Mouse (Mus musculus) C2C12 (cell line): ENCODE measurements around the gene Zbtb16. TPM values are rescaled to one million over a fixed set of nuclear protein-coding genes. Genes with fewer than 3 reads are reported as not detected.

Source experiments
- H3K27me3 ChIP-seq: one replicate; pipeline ENCODE4 v1.6.1; 2011; ENCODE audit not compliant: control insufficient read depth, insufficient read depth, insufficient read length
- H3K36me3 ChIP-seq: one replicate; pipeline ENCODE4 v1.6.1; 2011; ENCODE audit not compliant: control insufficient read depth, insufficient read depth
- H3K4me3 ChIP-seq: one replicate; pipeline ENCODE4 v1.5.1; 2011; ENCODE audit warnings: mild to moderate bottlenecking, control low read depth; ENCODE audit not compliant: poor library complexity, insufficient read depth, severe bottlenecking
- H3K79me2 ChIP-seq: one replicate; pipeline ENCODE4 v1.6.1; 2011; ENCODE audit not compliant: control insufficient read depth, insufficient read depth
- H3K79me3 ChIP-seq: one replicate; pipeline ENCODE4 v1.6.1; 2011; ENCODE audit warnings: low read depth, control low read depth
- H3ac ChIP-seq: one replicate; pipeline ENCODE3; 2011; ENCODE audit warnings: low read depth; ENCODE audit not compliant: control insufficient read depth, insufficient read length
- CEBPB ChIP-seq: IDR thresholded peaks from one replicate; pipeline ENCODE4 v1.6.1; 2011; ENCODE audit warnings: low read depth, mild to moderate bottlenecking, control low read depth, moderate library complexity
- CTCF ChIP-seq: IDR thresholded peaks from one replicate; pipeline ENCODE4 v1.5.1; 2011; ENCODE audit not compliant: control insufficient read depth, insufficient read depth, insufficient read length
- FOSL1 ChIP-seq: IDR thresholded peaks from one replicate; pipeline ENCODE4 v1.8.0; 2011; ENCODE audit warnings: mild to moderate bottlenecking, low read length; ENCODE audit not compliant: poor library complexity, insufficient read depth, severe bottlenecking
- MAX ChIP-seq: IDR thresholded peaks from one replicate; pipeline ENCODE4 v1.6.1; 2011; ENCODE audit warnings: mild to moderate bottlenecking, control low read depth
- MYOD1 ChIP-seq: IDR thresholded peaks from one replicate; pipeline ENCODE4 v1.6.1; 2011; ENCODE audit warnings: low read depth; ENCODE audit not compliant: control insufficient read depth, insufficient read length
- MYOG ChIP-seq: IDR thresholded peaks from one replicate; pipeline ENCODE4 v1.6.1; 2011; ENCODE audit not compliant: control insufficient read depth, insufficient read length; ENCODE audit errors: extremely low read depth
- USF1 ChIP-seq: IDR thresholded peaks from one replicate; pipeline ENCODE4 v1.6.1; 2011; ENCODE audit warnings: low read depth, mild to moderate bottlenecking, control low read depth, moderate library complexity
- polyA plus RNA-seq: library from polyadenylated mRNA; unstranded; fragments of >200 nt; fragmentation: generic; extraction: Trizol; gene quantifications from one replicate; pipeline ENCODE4 v1.2.1, GENCODE M21; 2012; ENCODE audit warnings: missing spikeins

The Zbtb16 gene
- polyA plus RNA-seq, 1 experiment = not detected

DNA sequence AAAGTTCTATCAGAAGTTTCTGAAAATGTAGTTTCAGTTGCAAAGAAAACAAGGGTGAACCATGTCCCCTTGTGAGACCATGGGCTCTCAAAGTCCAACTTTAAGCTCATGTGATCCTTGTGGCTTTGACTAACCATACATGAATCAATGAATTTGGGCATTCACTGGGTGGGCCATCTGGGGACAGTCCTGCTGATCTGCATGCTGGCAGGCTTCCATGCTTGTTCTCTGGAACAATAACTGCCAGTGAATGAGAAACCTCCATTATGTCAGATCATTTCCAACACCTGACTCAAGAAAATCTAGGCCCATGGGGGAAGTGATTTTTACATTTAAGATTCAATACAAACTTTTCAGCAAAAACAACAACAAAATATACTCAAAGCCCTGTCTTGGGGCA is 70.1 kb downstream of the Zbtb16 start:
- no peak for TF ChIP-seq CTCF
- no peak for TF ChIP-seq MYOD1
- no peak for TF ChIP-seq CEBPB
- TF ChIP-seq FOSL1 = no peak
- TF ChIP-seq USF1 = no peak
- TF ChIP-seq MAX = no peak
- TF ChIP-seq MYOG = no peak
- H3K79me3 ChIP-seq = no peaks in the 10 kb centered on the region
- H3K79me2 ChIP-seq = no peaks in the 10 kb centered on the region
- H3K4me3 ChIP-seq = no peak overlapping the region
- H3ac ChIP-seq = no peak overlapping the region
- H3K27me3 ChIP-seq = no peaks in the 10 kb centered on the region
- no peaks in the 10 kb centered on the region for H3K36me3 ChIP-seq

DNA sequence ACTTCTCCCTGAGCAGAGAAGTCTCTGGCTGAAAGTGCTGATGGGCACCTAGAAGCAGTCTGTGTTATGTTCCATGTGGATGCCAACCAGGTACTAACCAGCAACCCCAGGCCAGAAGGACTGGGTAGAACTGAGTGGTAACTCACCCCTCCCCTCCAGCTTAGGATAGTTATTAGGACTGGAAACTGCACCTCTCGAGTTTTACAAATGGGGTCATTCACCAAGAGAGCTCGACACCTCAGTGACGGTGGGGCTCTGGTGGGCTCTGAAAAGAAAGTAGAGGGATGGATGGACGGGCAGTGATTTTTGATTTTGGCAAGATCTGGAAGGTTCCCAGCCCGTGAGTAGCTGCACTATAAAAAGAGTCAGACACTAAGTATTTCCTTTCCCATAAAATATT is 71.7 kb downstream of the Zbtb16 start:
- no peaks in the 10 kb centered on the region for H3K79me2 ChIP-seq
- no peak overlapping the region for H3ac ChIP-seq
- H3K27me3 ChIP-seq = no peaks in the 10 kb centered on the region
- no peaks in the 10 kb centered on the region for H3K79me3 ChIP-seq
- TF ChIP-seq CTCF = no peak
- TF ChIP-seq MAX = no peak
- no peak for TF ChIP-seq MYOD1
- TF ChIP-seq CEBPB = no peak
- TF ChIP-seq FOSL1 = no peak
- TF ChIP-seq USF1 = no peak
- no peak for TF ChIP-seq MYOG
- no peaks in the 10 kb centered on the region for H3K36me3 ChIP-seq
- no peak overlapping the region for H3K4me3 ChIP-seq

DNA sequence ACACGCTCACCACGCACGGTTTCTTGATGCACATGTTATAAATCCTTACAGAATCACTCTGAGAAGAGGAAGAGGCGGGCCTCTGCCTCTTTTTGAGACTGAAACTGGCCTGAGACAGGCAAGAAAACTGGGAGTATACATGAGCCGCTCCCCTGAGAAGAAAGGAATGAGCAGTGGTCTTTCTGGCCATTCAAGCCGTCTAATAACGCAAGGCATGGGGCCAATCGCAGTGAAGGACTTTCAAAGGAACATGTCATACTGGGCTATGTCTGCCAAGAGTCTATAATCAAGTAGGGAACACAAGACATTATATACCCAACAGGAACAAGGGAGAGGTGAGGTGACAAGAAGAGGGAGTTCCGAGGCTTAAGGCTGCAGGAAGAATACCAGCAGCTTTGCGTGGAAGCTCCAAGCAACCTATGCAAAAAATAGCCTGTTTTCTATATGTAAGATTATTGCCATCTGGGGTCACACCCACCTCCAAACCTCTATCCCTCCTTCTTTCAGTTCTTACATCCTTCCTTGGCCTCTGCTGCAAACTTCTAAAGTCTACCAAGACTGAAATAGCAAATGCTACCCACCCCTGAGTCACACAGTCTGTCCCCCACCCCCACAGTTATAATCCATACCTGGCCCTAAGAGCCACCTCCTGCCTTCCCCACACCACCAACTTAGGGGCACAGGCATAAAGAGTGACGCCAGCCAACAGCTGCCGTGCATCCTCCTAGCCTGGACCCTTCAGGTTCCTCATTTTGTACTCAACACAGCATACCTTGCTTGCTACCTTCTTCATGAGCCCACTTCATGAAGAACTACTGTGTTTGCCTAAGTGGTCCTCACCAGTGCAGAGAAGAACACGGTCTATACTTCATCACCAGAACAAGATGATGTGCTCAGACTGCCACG is 74.0 kb downstream of the Zbtb16 start:
- H3K36me3 ChIP-seq = no peaks in the 10 kb centered on the region
- TF ChIP-seq CTCF (no peak), FOSL1 (no peak)
- H3K27me3 ChIP-seq = no peaks in the 10 kb centered on the region

DNA sequence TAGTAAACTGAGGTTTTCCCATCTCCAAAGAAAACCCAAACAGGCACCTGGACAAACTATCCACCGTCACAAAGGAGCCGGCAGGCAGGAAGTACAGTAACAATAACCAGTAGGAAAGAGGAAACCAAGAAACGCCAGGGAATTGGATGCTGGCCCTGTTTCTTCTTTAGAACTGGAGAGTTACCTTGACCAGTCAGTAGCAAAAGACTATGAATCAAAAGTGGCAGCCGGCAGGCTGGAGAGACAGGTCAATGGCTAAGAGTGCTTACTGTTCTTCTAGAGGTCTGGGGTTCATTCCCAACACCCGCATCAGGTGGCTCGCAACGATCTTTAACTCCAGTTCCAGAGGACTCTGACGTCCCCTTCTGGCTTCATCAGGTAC is 74.9 kb downstream of the Zbtb16 start:
- Histone ChIP-seq H3K79me3 (no peaks in the 10 kb centered on the region), H3ac (no peak overlapping the region), H3K79me2 (no peaks in the 10 kb centered on the region), H3K27me3 (no peaks in the 10 kb centered on the region), H3K36me3 (no peaks in the 10 kb centered on the region), H3K4me3 (no peak overlapping the region)
- no peak for TF ChIP-seq FOSL1
- TF ChIP-seq USF1 = no peak
- TF ChIP-seq MYOG = no peak
- no peak for TF ChIP-seq MAX
- TF ChIP-seq CTCF = no peak

More for the DNA sequence above, 74.0 kb downstream of the Zbtb16 start:
- Histone ChIP-seq H3K79me3 (no peaks in the 10 kb centered on the region), H3ac (no peak overlapping the region), H3K79me2 (no peaks in the 10 kb centered on the region), H3K4me3 (no peak overlapping the region)

DNA sequence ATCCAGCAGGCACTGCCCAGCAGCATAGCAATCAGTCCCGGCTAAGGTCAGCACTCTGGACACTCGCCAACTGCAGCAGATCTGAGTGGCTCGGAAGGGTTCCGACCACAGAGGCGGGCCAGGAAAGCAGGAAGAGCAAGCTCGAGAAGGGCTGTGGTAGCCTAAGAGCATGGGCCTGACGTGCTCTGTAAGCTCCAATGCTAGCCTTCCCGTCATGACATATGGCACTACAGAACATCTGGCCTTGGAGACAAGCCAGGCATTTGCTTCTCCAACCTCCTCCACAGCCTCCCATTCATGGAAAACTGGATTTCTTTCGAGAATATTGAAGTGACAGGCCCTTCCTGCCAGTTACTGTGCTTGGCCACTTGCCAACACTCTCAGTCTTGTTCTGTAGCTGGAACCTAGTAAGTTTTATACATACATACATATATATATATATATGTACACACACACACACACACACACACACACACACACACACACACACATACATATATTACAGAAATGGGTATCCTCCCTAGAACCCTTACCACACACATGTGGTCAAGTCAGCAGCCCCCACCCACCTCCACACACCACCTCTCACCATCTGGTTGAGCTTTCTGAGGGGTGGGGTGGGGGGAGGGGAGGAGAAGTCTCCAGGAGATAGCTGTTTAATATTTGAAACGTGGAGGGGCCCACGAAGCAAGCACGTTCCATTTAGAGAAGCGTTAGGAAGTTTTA is 75.4 kb downstream of the Zbtb16 start:
- H3K36me3 ChIP-seq = no peaks in the 10 kb centered on the region
- no peaks in the 10 kb centered on the region for H3K79me3 ChIP-seq
- H3K27me3 ChIP-seq = no peaks in the 10 kb centered on the region
- no peak overlapping the region for H3K4me3 ChIP-seq
- TF ChIP-seq MAX = no peak
- TF ChIP-seq USF1 = no peak
- H3ac ChIP-seq = no peak overlapping the region
- no peaks in the 10 kb centered on the region for H3K79me2 ChIP-seq

DNA sequence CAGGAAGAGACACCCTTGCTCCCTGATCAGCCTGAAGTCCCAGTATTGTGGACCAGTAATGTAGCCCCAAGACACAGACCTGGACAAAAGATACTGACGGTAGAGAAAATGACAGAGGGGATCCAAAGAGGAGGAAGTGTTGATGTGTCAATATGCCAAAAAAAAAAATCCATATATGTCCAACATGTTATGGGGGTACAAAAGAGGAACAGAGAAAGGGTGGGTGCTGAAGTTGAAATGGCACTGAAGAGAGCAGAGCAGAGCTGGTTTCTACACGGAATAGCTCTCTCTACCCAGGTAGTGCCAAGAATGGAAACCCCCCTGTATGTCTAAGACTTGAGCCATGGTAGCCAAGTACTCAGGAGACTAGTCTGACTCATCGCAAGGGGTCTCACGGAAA is 76.9 kb downstream of the Zbtb16 start:
- Histone ChIP-seq H3ac (no peak overlapping the region), H3K27me3 (peaks cover 4% of the 10 kb centered on the region), H3K79me3 (no peaks in the 10 kb centered on the region), H3K36me3 (no peaks in the 10 kb centered on the region), H3K4me3 (no peak overlapping the region), H3K79me2 (no peaks in the 10 kb centered on the region)
- no peak for TF ChIP-seq USF1
- no peak for TF ChIP-seq MAX
- TF ChIP-seq CEBPB = no peak
